Mouse (Mus musculus) olfactory bulb, adult 2 months (tissue): ENCODE measurements at regions not wholly inside any gene's neighbourhood (a gene's known extent, or its start where the extent isn't known, plus 50 kb on each side); places are given as distances from the start of the nearest gene placed in this dataset.

Source experiments
- CTCF ChIP-seq: fragments of 200-500 bp; IDR thresholded peaks from 2 replicates; pipeline ENCODE4 v1.5.1; 2012; ENCODE audit warnings: low read depth, mild to moderate bottlenecking, low read length, moderate library complexity; ENCODE audit not compliant: insufficient read depth
- POLR2A ChIP-seq: fragments of 200-500 bp; IDR thresholded peaks from 2 replicates; pipeline ENCODE4 v1.6.1; 2012; ENCODE audit warnings: mild to moderate bottlenecking, low read depth, low read length, moderate library complexity; ENCODE audit not compliant: insufficient read depth

GRCm38 (mm10) chr17:47139730-47140231 is 129.4 kb upstream of the Ubr2 start:
- TF ChIP-seq POLR2A (peak; percentile 73), CTCF (no peak)
